Mouse (Mus musculus) intestine, embryonic 14.5 days (tissue): ENCODE data around the gene Syt7. TPM values are rescaled to one million over a fixed set of nuclear protein-coding genes. Genes with fewer than 3 reads are reported as not detected.

Experiments used
- ATAC-seq: fragments of 200-750 bp; cut with Nextera tagmentation; replicated peaks from 2 replicates; pipeline ENCODE4 v1.8.0; 2017; ENCODE audit warnings: low read depth, moderate number of reproducible peaks, moderate TSS enrichment, moderate library complexity; ENCODE audit not compliant: low FRiP score, low TSS enrichment
- DNase-seq: peaks from one replicate; pipeline ENCODE4 v3.0.0-alpha.2; 2018; ENCODE audit warnings: low spot score
- H3K27ac ChIP-seq: fragments of 300-500 bp; sonication (generic); 2 replicates; pipeline ENCODE4 v1.5.1; 2014; ENCODE audit warnings: low read depth, mild to moderate bottlenecking, control low read depth
- H3K27me3 ChIP-seq: fragments of 300-500 bp; sonication (generic); replicated peaks from 2 replicates; pipeline ENCODE4 v1.6.1; 2014; ENCODE audit warnings: low read length, control low read depth; ENCODE audit not compliant: control insufficient read depth, insufficient read depth
- H3K36me3 ChIP-seq: fragments of 300-500 bp; sonication (generic); 2 replicates; pipeline ENCODE4 v1.6.1; 2014; ENCODE audit warnings: low read length, control low read depth; ENCODE audit not compliant: control insufficient read depth, insufficient read depth
- H3K4me1 ChIP-seq: fragments of 300-500 bp; sonication (generic); replicated peaks from 2 replicates; pipeline ENCODE4 v1.6.1; 2014; ENCODE audit warnings: low read length, control low read depth, mixed read lengths; ENCODE audit not compliant: control insufficient read depth, insufficient read depth
- H3K4me2 ChIP-seq: fragments of 300-500 bp; sonication (generic); 2 replicates; pipeline ENCODE4 v1.6.1; 2014; ENCODE audit warnings: low read length
- H3K4me3 ChIP-seq: fragments of 300-500 bp; sonication (generic); 2 replicates; pipeline ENCODE4 v1.5.1; 2014; ENCODE audit warnings: low read depth, low read length, control low read depth, mixed read lengths
- H3K9ac ChIP-seq: fragments of 300-500 bp; sonication (generic); 2 replicates; pipeline ENCODE4 v1.6.1; 2014; ENCODE audit warnings: mild to moderate bottlenecking, low read length
- H3K9me3 ChIP-seq: fragments of 300-500 bp; sonication (generic); 2 replicates; pipeline ENCODE4 v1.6.1; 2016; ENCODE audit warnings: low read length, control low read depth; ENCODE audit not compliant: control insufficient read depth
- WGBS: fragments of 180-500 bp; shearing (Covaris S2); extraction: QIAGEN DNeasy Blood & Tissue Kit; methylation state at CpG from one replicate; pipeline ENCODE4 v1.1.7; 2014; 5-methylcytosine and 5-hydroxymethylcytosine counted together
- polyA plus RNA-seq: library from polyadenylated mRNA; unstranded; fragments of >200 nt; fragmentation: Nextera tagmentation; extraction: Ambion mirVana; gene quantifications from 2 replicates; pipeline ENCODE4 v1.2.1, GENCODE M21; 2014

The Syt7 gene
- polyA plus RNA-seq: 1.5 TPM in 2 replicates

DNA sequence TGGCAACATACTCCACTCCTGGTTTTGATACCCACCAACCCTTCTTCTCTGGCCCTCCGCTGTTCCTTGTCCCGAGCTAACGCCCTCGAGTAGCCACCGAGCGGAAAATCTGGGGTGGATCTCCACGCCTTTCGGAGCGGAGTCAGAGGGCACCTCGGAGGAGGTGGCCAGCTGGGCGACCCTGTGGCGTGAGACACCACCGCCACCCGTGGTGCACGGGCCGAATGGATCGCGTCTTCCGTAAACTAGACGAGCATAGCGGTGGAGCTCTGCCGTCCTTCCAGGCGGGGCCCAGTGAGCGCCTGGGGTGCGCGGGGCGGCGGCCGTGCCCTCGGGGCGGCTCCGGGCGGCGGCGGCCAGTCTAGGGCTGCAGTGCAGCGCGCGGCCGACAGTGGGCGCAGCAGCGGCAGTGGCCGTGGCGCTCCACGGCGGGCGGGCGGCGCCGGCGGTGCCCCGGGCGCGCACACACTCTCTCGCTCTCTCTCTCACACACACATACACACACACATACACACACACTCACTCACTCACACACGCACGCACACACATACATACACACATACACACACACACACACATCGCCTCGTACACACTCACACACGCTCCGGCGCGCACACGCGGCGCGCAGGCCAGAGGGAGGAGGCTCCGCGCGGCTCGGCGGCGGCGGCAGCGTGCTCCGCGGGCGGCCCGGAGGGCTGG is at the start of gene Syt7:
Gene Syt7 (plus strand): TSS at position 476 of the 699 bp plus-strand sequence.
- Histone ChIP-seq H3K9me3 (no peaks in the 10 kb centered on the region), H3K36me3 (no peaks in the 10 kb centered on the region), H3K4me3 (peak within 1 kb of the TSS; percentile 58), H3K27ac (no peak within 1 kb of the TSS), H3K4me2 (peak within 1 kb of the TSS; percentile 85), H3K27me3 (peaks cover 25% of the 10 kb centered on the region), H3K9ac (peak within 1 kb of the TSS; percentile 53), H3K4me1 (peaks cover 8% of the 10 kb centered on the region; the same call in 1 of the 2 replicates)
- DNase-seq (peak; percentile 100), ATAC-seq (peak; percentile 84)
- under 1% methylated on average over 64 of the region's 78 CpGs for WGBS

DNA sequence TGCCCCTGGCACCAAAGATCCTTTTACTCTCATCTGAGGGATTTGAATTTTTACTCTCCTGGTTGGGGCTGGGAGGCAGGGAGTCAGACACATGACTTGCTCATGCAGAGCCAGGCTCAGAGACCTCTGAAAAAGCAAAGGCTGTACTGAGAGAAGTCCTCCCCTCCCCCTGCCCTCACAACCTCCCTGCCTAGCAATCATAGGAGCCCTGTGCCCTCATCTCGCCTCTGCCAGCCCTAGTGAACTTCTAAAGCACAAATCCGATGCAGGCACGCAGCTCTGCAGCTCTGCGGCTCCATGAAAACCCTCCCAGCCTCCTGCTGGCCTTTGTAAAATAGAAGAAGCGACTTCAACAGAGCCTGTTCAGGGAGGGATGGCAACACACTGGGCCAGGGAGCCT is 49.6 kb upstream of the Syt7 start:
- H3K4me2 ChIP-seq: no peak overlapping the region
- no peaks in the 10 kb centered on the region for H3K9me3 ChIP-seq
- H3K27me3 ChIP-seq: no peaks in the 10 kb centered on the region
- ATAC-seq: no peak
- 26% methylated on average over 5 of the region's 5 CpGs for WGBS
- no peak overlapping the region for H3K4me3 ChIP-seq
- H3K27ac ChIP-seq: no peak overlapping the region
- H3K36me3 ChIP-seq: no peaks in the 10 kb centered on the region
- no peaks in the 10 kb centered on the region for H3K4me1 ChIP-seq
- no peak overlapping the region for H3K9ac ChIP-seq
- no peak for DNase-seq

DNA sequence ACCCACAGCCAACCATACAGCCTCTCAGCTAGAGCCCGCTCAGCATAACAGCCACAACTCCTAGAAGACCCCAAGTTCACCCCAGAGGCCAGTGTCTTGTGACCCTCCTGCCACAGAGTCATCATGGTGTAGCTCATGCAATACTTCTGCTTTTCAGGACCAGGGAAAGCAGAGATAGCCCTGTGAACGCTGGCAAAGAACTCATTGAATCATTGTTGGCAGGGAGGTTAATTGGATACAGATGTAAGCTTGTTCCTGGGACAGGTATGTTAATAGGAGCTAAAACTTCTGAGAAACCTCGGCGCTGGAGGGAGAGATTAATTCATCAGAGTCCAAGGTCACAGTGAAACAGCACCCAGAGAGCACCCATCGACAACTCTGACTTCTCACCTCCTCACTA is 48.2 kb upstream of the Syt7 start:
- no peak overlapping the region for H3K4me3 ChIP-seq
- WGBS: 32% methylated on average over 5 of the region's 5 CpGs
- H3K9me3 ChIP-seq: no peaks in the 10 kb centered on the region
- no peak overlapping the region for H3K27ac ChIP-seq
- H3K4me2 ChIP-seq: no peak overlapping the region
- no peaks in the 10 kb centered on the region for H3K36me3 ChIP-seq
- DNase-seq (no peak), ATAC-seq (no peak)
- H3K9ac ChIP-seq: no peak overlapping the region
- no peaks in the 10 kb centered on the region for H3K4me1 ChIP-seq
- H3K27me3 ChIP-seq: no peaks in the 10 kb centered on the region

DNA sequence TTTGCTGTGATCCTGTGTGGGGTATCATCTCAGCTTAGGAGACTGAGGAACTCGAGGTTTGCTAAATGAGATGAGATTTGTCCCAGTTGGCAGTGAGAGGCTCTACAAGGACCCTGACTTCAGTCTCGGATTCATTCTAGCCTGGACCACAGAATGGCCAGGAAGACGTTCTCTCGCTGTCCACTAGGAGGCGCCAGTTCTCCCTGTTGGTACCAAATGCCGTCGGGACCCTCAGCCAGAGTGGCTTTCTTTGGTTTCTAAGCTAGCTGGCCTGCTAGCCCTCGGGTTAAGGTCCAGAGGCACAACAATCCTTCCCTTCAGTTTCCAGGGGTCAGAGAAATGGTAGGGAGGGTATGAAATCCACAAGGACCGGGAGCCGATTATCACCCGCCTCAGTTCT is 47.7 kb upstream of the Syt7 start:
- Histone ChIP-seq H3K36me3 (no peaks in the 10 kb centered on the region), H3K4me3 (no peak overlapping the region), H3K9me3 (no peaks in the 10 kb centered on the region), H3K4me1 (no peaks in the 10 kb centered on the region), H3K27ac (no peak overlapping the region), H3K27me3 (no peaks in the 10 kb centered on the region), H3K4me2 (no peak overlapping the region), H3K9ac (no peak overlapping the region)
- DNase-seq (peak; percentile 88), ATAC-seq (no peak)
- 17% methylated on average over 11 of the region's 11 CpGs for WGBS

DNA sequence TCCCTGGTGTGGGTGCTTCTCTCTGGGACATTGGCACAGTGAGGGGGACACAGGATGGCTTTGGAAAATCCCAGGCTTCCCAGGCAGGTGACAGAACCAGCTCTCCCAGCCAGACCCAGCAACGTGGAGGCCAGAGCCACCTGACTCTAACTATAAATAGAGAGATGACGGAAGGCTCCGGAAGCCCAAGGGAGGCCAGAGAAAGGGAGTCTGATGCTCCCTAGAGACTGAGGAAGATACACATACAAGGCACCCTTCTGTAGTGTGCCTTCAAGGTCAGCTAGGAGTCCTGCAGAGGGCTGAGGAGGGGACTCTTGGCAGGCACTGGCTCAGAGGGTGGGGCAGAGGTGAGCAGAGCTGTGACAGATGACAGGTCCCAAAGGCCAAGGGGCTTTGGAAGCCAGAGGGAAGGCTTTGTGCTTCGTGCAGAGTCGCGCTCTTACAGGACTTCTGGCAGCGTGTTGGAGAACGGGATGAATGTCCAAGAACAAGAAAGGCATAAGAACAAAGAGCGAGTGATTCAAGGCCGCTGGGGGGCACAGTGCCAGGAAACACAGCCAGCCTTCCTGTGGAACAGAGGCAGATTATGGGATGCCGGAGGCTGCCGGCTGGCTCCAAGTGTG is 47.0 kb upstream of the Syt7 start:
- DNase-seq (peak; percentile 61), ATAC-seq (no peak)
- Histone ChIP-seq H3K4me2 (no peak overlapping the region), H3K27me3 (no peaks in the 10 kb centered on the region), H3K4me1 (no peaks in the 10 kb centered on the region), H3K9me3 (no peaks in the 10 kb centered on the region), H3K9ac (no peak overlapping the region), H3K36me3 (no peaks in the 10 kb centered on the region), H3K27ac (no peak overlapping the region), H3K4me3 (no peak overlapping the region)
- 52% methylated on average over 12 of the region's 12 CpGs for WGBS

DNA sequence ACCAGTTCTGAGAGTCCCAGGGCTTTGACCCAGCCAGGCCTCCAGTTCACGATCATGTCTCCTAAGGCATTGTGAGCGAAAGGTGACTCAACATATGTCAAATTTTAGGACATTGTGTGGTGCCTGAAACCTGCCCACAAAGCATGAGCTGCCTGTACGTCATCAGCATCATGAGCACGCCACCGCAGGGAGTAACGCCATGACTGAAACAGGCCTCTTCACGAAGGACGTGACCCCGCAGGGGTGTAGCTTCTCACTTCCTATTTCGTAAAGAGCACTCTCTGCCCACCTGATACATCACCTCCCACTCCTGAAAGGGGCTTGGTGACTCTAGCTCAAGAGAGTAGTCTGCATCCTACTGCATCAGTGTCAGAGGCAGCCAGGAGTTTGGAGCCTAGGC is 45.0 kb upstream of the Syt7 start:
- WGBS: 87% methylated on average over 10 of the region's 10 CpGs
- Histone ChIP-seq H3K27ac (no peak overlapping the region), H3K4me1 (no peaks in the 10 kb centered on the region), H3K4me3 (no peak overlapping the region), H3K4me2 (no peak overlapping the region), H3K27me3 (no peaks in the 10 kb centered on the region), H3K9me3 (no peaks in the 10 kb centered on the region), H3K9ac (no peak overlapping the region), H3K36me3 (no peaks in the 10 kb centered on the region)
- DNase-seq: no peak
- ATAC-seq: no peak

DNA sequence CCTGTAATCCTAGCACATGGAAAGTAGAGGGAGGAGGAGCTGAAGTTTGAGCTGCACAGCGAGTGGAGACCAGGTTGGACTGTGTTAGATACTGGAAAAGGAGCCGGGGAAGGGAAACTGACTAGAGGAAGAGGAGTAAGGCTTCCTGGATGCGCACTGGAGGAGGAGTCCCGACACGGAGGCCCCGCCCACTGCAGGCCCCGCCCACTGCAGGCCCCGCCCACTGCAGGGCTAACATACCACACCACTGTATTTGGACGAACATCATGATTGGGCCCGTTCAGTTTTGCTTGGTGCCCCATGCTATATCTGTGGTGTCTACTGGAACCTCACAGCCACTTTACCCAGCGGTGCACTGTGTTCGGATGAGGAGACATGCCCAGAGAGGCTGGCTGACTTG is 43.2 kb upstream of the Syt7 start:
- H3K4me2 ChIP-seq: no peak overlapping the region
- no peaks in the 10 kb centered on the region for H3K4me1 ChIP-seq
- 40% methylated on average over 12 of the region's 12 CpGs for WGBS
- H3K9ac ChIP-seq: no peak overlapping the region
- ATAC-seq: 0 out of 2 replicates have a peak, but pooled peaks have one; percentile 15
- no peaks in the 10 kb centered on the region for H3K27me3 ChIP-seq
- no peaks in the 10 kb centered on the region for H3K36me3 ChIP-seq
- H3K27ac ChIP-seq: no peak overlapping the region
- H3K9me3 ChIP-seq: 0 out of 2 replicates have a peak, but pooled peaks cover 2% of the 10 kb centered on the region
- no peak overlapping the region for H3K4me3 ChIP-seq
- DNase-seq: no peak

DNA sequence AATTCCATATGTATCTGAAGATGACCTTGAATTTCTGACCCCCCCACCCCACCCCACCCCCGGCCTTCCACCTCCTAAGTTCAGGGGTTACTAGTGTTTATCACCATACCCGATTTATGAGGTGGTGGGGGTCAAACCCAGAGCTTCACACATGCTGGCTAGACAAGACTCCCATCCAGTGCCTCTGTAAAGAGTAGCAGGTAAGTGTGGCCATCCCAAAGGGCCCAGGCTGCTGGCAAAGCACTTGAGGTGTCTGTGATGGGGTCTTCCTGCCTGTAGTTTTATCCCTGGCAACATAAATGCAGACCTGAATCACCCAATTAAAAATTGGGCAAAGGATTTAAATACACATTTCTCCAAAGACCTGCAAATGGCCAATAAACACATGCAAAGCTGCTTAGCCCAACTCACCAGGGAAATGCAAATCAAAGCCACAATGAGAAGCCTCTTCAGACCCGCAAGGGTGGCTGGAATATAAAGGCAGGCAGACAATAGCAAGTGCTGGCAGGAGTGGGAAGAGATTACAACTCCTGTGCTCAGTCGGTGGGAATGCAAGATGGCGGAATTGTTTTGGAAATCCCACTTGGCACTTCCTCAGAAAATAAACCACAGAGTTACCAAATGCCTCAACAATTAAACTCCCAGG is 41.1 kb upstream of the Syt7 start:
- DNase-seq (no peak), ATAC-seq (no peak)
- H3K9me3 ChIP-seq: 0 out of 2 replicates have a peak, but pooled peaks cover 2% of the 10 kb centered on the region
- no peaks in the 10 kb centered on the region for H3K4me1 ChIP-seq
- WGBS: 61% methylated on average over 5 of the region's 5 CpGs
- no peaks in the 10 kb centered on the region for H3K27me3 ChIP-seq
- no peak overlapping the region for H3K27ac ChIP-seq
- H3K36me3 ChIP-seq: no peaks in the 10 kb centered on the region
- H3K9ac ChIP-seq: no peak overlapping the region
- no peak overlapping the region for H3K4me2 ChIP-seq
- no peak overlapping the region for H3K4me3 ChIP-seq
